Mouse (Mus musculus): ENCODE data around the gene Olfr1086. TPM values are rescaled to one million over a fixed set of nuclear protein-coding genes. Genes with fewer than 3 reads are reported as not detected.

Olfr1086 gene
- not detected in 2 replicates for polyA plus RNA-seq (2012; ENCODE audit: low replicate concordance)

DNA sequence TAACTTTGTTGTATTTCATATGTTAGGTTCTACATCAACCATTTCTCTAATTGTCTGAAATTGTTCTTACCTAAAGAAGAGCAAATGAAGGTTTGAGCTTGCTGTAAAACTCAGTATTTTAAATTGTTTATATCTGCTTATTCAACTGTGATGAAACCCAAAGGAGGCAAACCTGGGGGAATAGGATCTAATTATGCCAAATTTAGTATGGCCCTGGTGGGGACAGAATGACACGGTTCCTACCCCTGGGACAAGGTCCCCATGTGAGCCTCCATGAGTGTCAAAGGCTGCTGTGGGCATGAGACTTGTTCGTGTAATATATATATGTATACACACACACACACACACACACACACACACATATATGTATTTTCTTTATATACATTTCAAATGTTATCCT, at the start of gene Olfr1086:
TSS of gene Olfr1086 (minus strand) at position 101 of the 400 bp plus-strand sequence.

DNA sequence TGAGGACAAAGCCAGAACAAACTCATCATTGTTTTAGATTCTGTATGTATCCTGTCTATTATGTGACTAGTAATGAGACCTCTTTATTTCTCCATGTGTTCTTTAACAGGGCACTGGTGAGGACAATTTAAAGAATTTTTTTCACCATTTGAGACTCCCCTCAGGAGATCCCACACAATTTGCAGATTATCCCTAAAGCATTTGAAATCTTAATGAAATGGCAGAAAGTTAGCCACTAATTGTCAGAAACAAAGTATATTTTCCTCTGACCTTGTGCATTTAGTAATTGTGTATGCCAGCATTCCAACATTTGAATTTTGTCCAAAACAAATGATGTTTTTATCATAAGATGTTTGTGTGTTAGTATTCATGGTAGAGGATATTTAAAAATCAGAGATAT, 18.4 kb upstream of the Olfr1086 start, which contains the start of gene Olfr1087:
TSS of gene Olfr1087 (minus strand) at position 101 of the 400 bp plus-strand sequence.

DNA sequence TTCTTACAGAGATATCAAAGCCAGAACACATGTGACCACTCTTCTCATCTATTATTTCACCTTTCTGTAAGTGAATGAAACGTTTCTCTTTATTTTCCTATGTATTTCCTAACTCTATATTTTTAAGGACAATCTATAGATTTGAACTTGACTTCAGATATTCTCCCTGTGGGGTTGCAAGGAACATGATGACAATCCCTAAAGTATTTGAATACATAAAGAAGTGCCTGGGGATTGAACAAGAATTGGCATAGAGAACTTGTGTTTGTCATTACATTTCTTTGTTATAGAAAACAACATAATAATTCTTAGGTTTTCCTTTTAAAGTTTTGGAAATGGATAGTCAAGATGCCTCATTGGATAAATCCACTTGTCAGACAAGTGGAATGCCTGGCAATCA, 18.0 kb downstream of the Olfr1086 start, which contains the start of gene Olfr1085:
TSS of gene Olfr1085 (minus strand) at position 101 of the 400 bp plus-strand sequence.

DNA sequence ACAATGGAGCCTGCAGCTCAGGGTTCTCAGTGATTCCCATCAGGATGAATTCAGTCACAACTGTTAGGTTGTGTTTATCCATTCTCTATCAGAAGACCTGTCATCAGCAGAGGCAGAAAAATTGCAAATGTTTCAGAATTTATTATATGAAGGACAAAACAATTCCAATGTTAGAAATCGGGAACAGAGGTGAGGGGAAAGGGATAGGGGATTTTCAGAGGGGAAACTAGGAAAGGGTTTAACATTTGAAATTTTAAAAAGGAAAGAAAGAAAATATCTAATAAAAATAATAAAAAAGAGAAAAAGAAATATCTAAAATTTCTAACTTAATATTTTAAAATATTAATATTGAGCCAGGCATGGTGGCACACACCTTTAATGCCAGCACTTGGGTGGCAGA, 40.3 kb downstream of the Olfr1086 start, which contains the start of gene Olfr1084:
TSS of gene Olfr1084 (minus strand) at position 101 of the 400 bp plus-strand sequence.

Other genes with a start within 250 kb of the Olfr1086 start
- gene Olfr1065, start 229.5 kb downstream of the Olfr1086 start, polyA plus RNA-seq (2012; ENCODE audit: low replicate concordance): not detected in 2 replicates
- not detected in 2 replicates for gene Olfr1066, start 223.8 kb downstream of the Olfr1086 start, polyA plus RNA-seq (2012; ENCODE audit: low replicate concordance)
- not detected in 2 replicates for gene Olfr228, start 192.7 kb downstream of the Olfr1086 start, polyA plus RNA-seq (2012; ENCODE audit: low replicate concordance)
- gene Olfr1076, start 171.6 kb downstream of the Olfr1086 start, polyA plus RNA-seq (2012; ENCODE audit: low replicate concordance): not detected in 2 replicates
- not detected in 2 replicates for gene Olfr1079, start 137.6 kb downstream of the Olfr1086 start, polyA plus RNA-seq (2012; ENCODE audit: low replicate concordance)
- gene Olfr1080, start 121.9 kb downstream of the Olfr1086 start, polyA plus RNA-seq (2012; ENCODE audit: low replicate concordance): not detected in 2 replicates
- 0.13 TPM in 1 of 2 replicates, not detected in the other for gene Olfr1082, start 81.1 kb downstream of the Olfr1086 start, polyA plus RNA-seq (2012; ENCODE audit: low replicate concordance)
- gene Olfr1084, start 40.4 kb downstream of the Olfr1086 start, polyA plus RNA-seq (2012; ENCODE audit: low replicate concordance): not detected in 2 replicates
- not detected in 2 replicates for gene Olfr1085, start 18.1 kb downstream of the Olfr1086 start, polyA plus RNA-seq (2012; ENCODE audit: low replicate concordance)
- 0.20 TPM in 1 of 2 replicates, not detected in the other for gene Olfr1087, start 18.3 kb upstream of the Olfr1086 start, polyA plus RNA-seq (2012; ENCODE audit: low replicate concordance)
- not detected in 2 replicates for gene Olfr1089, start 53.6 kb upstream of the Olfr1086 start, polyA plus RNA-seq (2012; ENCODE audit: low replicate concordance)
- gene Olfr1090, start 78.9 kb upstream of the Olfr1086 start, polyA plus RNA-seq (2012; ENCODE audit: low replicate concordance): not detected in 2 replicates
- not detected in 2 replicates for gene Olfr1093, start 102.4 kb upstream of the Olfr1086 start, polyA plus RNA-seq (2012; ENCODE audit: low replicate concordance)
- gene Olfr141, start 129.9 kb upstream of the Olfr1086 start, polyA plus RNA-seq (2012; ENCODE audit: low replicate concordance): not detected in 2 replicates
- not detected in 2 replicates for gene Olfr1094, start 144.6 kb upstream of the Olfr1086 start, polyA plus RNA-seq (2012; ENCODE audit: low replicate concordance)
- not detected in 2 replicates for gene Olfr1095, start 171.6 kb upstream of the Olfr1086 start, polyA plus RNA-seq (2012; ENCODE audit: low replicate concordance)
- gene Gm13723, start 194.7 kb upstream of the Olfr1086 start, polyA plus RNA-seq (2012; ENCODE audit: low replicate concordance): not detected in 2 replicates
- gene Olfr1097, start 212.1 kb upstream of the Olfr1086 start, polyA plus RNA-seq (2012; ENCODE audit: low replicate concordance): not detected in 2 replicates
- gene Olfr1098, start 244.5 kb upstream of the Olfr1086 start, polyA plus RNA-seq (2012; ENCODE audit: low replicate concordance): not detected in 2 replicates

Measured in hematopoietic multipotent progenitor cell, adult 10-12 weeks (in vitro differentiated cells).